Mouse (Mus musculus): ENCODE results near the gene Olfr1029. TPM values are rescaled to one million over a fixed set of nuclear protein-coding genes. Genes with fewer than 3 reads are reported as not detected.

The Olfr1029 gene
- polyA plus RNA-seq, 1 experiment from 2014 or later, result not detected

Other genes with a start within 250 kb of the Olfr1029 start
- not detected in 2 replicates for gene Olfr1012, start 211.1 kb upstream of the Olfr1029 start, polyA plus RNA-seq (2014; fragmentation: Nextera tagmentation; extraction: Ambion mirVana)
- gene Olfr1013, start 206.8 kb upstream of the Olfr1029 start, polyA plus RNA-seq (2014; fragmentation: Nextera tagmentation; extraction: Ambion mirVana), result not detected in 2 replicates
- gene Olfr1014, start 201.2 kb upstream of the Olfr1029 start, polyA plus RNA-seq (2014; fragmentation: Nextera tagmentation; extraction: Ambion mirVana), result not detected in 2 replicates
- not detected in 2 replicates for gene Olfr1015, start 191.9 kb upstream of the Olfr1029 start, polyA plus RNA-seq (2014; fragmentation: Nextera tagmentation; extraction: Ambion mirVana)
- gene Olfr1016, start 171.4 kb upstream of the Olfr1029 start, polyA plus RNA-seq (2014; fragmentation: Nextera tagmentation; extraction: Ambion mirVana), result not detected in 2 replicates
- gene Olfr1018, start 155.4 kb upstream of the Olfr1029 start, polyA plus RNA-seq (2014; fragmentation: Nextera tagmentation; extraction: Ambion mirVana), result not detected in 2 replicates
- gene Olfr1019, start 128.4 kb upstream of the Olfr1029 start, polyA plus RNA-seq (2014; fragmentation: Nextera tagmentation; extraction: Ambion mirVana), result not detected in 2 replicates
- gene Olfr1020, start 126.9 kb upstream of the Olfr1029 start, polyA plus RNA-seq (2014; fragmentation: Nextera tagmentation; extraction: Ambion mirVana), result not detected in 2 replicates
- not detected in 2 replicates for gene Olfr1022, start 105.3 kb upstream of the Olfr1029 start, polyA plus RNA-seq (2014; fragmentation: Nextera tagmentation; extraction: Ambion mirVana)
- gene Olfr1023, start 88.3 kb upstream of the Olfr1029 start, polyA plus RNA-seq (2014; fragmentation: Nextera tagmentation; extraction: Ambion mirVana), result not detected in 2 replicates
- not detected in 2 replicates for gene Olfr1024, start 68.8 kb upstream of the Olfr1029 start, polyA plus RNA-seq (2014; fragmentation: Nextera tagmentation; extraction: Ambion mirVana)
- gene Olfr1025-ps1, start 58.7 kb upstream of the Olfr1029 start, polyA plus RNA-seq (2014; fragmentation: Nextera tagmentation; extraction: Ambion mirVana), result not detected in 2 replicates
- not detected in 2 replicates for gene Olfr1026, start 52.3 kb upstream of the Olfr1029 start, polyA plus RNA-seq (2014; fragmentation: Nextera tagmentation; extraction: Ambion mirVana)
- gene Olfr1028, start 23.5 kb upstream of the Olfr1029 start, polyA plus RNA-seq (2014; fragmentation: Nextera tagmentation; extraction: Ambion mirVana), result not detected in 2 replicates
- gene Olfr1030, start 5.4 kb downstream of the Olfr1029 start, polyA plus RNA-seq (2014; fragmentation: Nextera tagmentation; extraction: Ambion mirVana), result not detected in 2 replicates
- not detected in 2 replicates for gene Olfr1031, start 16.4 kb downstream of the Olfr1029 start, polyA plus RNA-seq (2014; fragmentation: Nextera tagmentation; extraction: Ambion mirVana)
- gene Olfr1032, start 31.6 kb downstream of the Olfr1029 start, polyA plus RNA-seq (2014; fragmentation: Nextera tagmentation; extraction: Ambion mirVana), result not detected in 2 replicates
- gene Olfr1033, start 46.7 kb downstream of the Olfr1029 start, polyA plus RNA-seq (2014; fragmentation: Nextera tagmentation; extraction: Ambion mirVana), result not detected in 2 replicates
- not detected in 2 replicates for gene Olfr1034, start 72.0 kb downstream of the Olfr1029 start, polyA plus RNA-seq (2014; fragmentation: Nextera tagmentation; extraction: Ambion mirVana)
- gene Olfr1036, start 100.1 kb downstream of the Olfr1029 start, polyA plus RNA-seq (2014; fragmentation: Nextera tagmentation; extraction: Ambion mirVana), result not detected in 2 replicates
- gene Olfr1037, start 113.5 kb downstream of the Olfr1029 start, polyA plus RNA-seq (2014; fragmentation: Nextera tagmentation; extraction: Ambion mirVana), result not detected in 2 replicates
- not detected in 2 replicates for gene Olfr1039, start 162.0 kb downstream of the Olfr1029 start, polyA plus RNA-seq (2014; fragmentation: Nextera tagmentation; extraction: Ambion mirVana)
- not detected in 2 replicates for gene Olfr1040, start 172.8 kb downstream of the Olfr1029 start, polyA plus RNA-seq (2014; fragmentation: Nextera tagmentation; extraction: Ambion mirVana)
- gene Olfr1042, start 187.9 kb downstream of the Olfr1029 start, polyA plus RNA-seq (2014; fragmentation: Nextera tagmentation; extraction: Ambion mirVana), result not detected in 2 replicates
- not detected in 2 replicates for gene Olfr1043, start 193.6 kb downstream of the Olfr1029 start, polyA plus RNA-seq (2014; fragmentation: Nextera tagmentation; extraction: Ambion mirVana)
- gene Olfr1044, start 203.9 kb downstream of the Olfr1029 start, polyA plus RNA-seq (2014; fragmentation: Nextera tagmentation; extraction: Ambion mirVana), result not detected in 2 replicates
- not detected in 2 replicates for gene Olfr52, start 211.8 kb downstream of the Olfr1029 start, polyA plus RNA-seq (2014; fragmentation: Nextera tagmentation; extraction: Ambion mirVana)
- not detected in 2 replicates for gene Olfr1045, start 229.1 kb downstream of the Olfr1029 start, polyA plus RNA-seq (2014; fragmentation: Nextera tagmentation; extraction: Ambion mirVana)
- not detected in 2 replicates for gene Olfr1046, start 245.4 kb downstream of the Olfr1029 start, polyA plus RNA-seq (2014; fragmentation: Nextera tagmentation; extraction: Ambion mirVana)

All from forebrain, embryonic 11.5 days (tissue).